Mouse (Mus musculus) spleen, adult 2 months (tissue): ENCODE data around the gene Gpr107.

ENCODE experiments used
- CTCF ChIP-seq: fragments of 200-500 bp; IDR thresholded peaks from 2 replicates; pipeline ENCODE4 v1.5.1; 2011; ENCODE audit warnings: mild to moderate bottlenecking, inconsistent platforms; ENCODE audit not compliant: insufficient read depth, insufficient read length, insufficient replicate concordance; ENCODE audit errors: extremely low read depth
- POLR2A ChIP-seq: fragments of 200-500 bp; IDR thresholded peaks from 2 replicates; pipeline ENCODE4 v1.6.1; 2011; ENCODE audit warnings: low read depth, low read length, inconsistent platforms

DNA sequence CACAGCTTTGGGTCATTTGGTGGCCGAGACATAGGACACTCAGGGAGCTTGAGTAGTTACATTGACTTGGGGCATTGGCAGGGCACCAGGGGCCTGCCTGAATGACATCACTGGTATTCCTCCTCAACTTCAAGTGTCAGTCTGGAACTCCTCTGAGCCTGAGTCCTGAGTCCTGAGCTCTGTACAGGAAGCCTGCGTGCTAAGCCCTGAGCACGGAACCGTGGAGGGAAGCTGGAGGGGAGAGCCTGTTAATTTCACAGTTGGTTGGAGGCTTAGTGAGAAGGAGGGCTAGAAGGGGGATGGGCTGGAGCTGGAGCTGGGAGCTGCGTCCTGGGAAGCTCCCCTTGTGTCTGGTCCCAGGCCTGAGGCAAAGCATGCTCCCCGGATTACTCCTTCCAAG lies 115.3 kb downstream of the Gpr107 start:
- TF ChIP-seq POLR2A (no peak), CTCF (no peak)
